Mouse (Mus musculus) lung, postnatal 36 days (tissue): ENCODE results near the gene Hgfac.

Experiments
- DNase-seq: peaks from one replicate; pipeline ENCODE4 v3.0.0; 2022; ENCODE audit warnings: mixed read lengths

Hgfac gene

GRCm38 (mm10) chr5:35042431-35043109 lies 1.3 kb downstream of the Hgfac start:
- no peak for DNase-seq

GRCm38 (mm10) chr5:35043110-35043451 lies 1.8 kb downstream of the Hgfac start:
- peak; percentile 94 for DNase-seq

- no peak for DNase-seq
Observed at GRCm38 (mm10) chr5:35050541-35050940, 9.2 kb downstream of the Hgfac start.

GRCm38 (mm10) chr5:35054628-35055027 lies 13.3 kb downstream of the Hgfac start:
- no peak for DNase-seq

GRCm38 (mm10) chr5:35055076-35055475 lies 13.8 kb downstream of the Hgfac start:
- DNase-seq: peak; percentile 70

- peak; percentile 67 for DNase-seq
Observed at GRCm38 (mm10) chr5:35056604-35057432, 15.5 kb downstream of the Hgfac start, which contains the start of gene Dok7. Gene Dok7, plus strand, starts transcription at chr5:35056766.

- DNase-seq: no peak
Observed at GRCm38 (mm10) chr5:35057582-35057981, 16.3 kb downstream of the Hgfac start.

- no peak for DNase-seq
Observed at GRCm38 (mm10) chr5:35058216-35058615, 16.9 kb downstream of the Hgfac start.

GRCm38 (mm10) chr5:35060098-35060497 lies 18.8 kb downstream of the Hgfac start:
- no peak for DNase-seq

GRCm38 (mm10) chr5:35069841-35070240 lies 28.5 kb downstream of the Hgfac start:
- no peak for DNase-seq

- no peak for DNase-seq
Observed at GRCm38 (mm10) chr5:35070314-35070713, 29.0 kb downstream of the Hgfac start.

GRCm38 (mm10) chr5:35070953-35071352 lies 29.6 kb downstream of the Hgfac start:
- DNase-seq: peak; percentile 10

- DNase-seq: no peak
Observed at GRCm38 (mm10) chr5:35071855-35072254, 30.5 kb downstream of the Hgfac start.

- no peak for DNase-seq
Observed at GRCm38 (mm10) chr5:35073235-35073634, 31.9 kb downstream of the Hgfac start.

- DNase-seq: no peak
Observed at GRCm38 (mm10) chr5:35073992-35074391, 32.7 kb downstream of the Hgfac start.

- no peak for DNase-seq
Observed at GRCm38 (mm10) chr5:35076369-35076768, 35.1 kb downstream of the Hgfac start.

GRCm38 (mm10) chr5:35079101-35079500 lies 37.8 kb downstream of the Hgfac start:
- DNase-seq: no peak

GRCm38 (mm10) chr5:35084913-35085312 lies 43.6 kb downstream of the Hgfac start:
- DNase-seq: no peak

- peak; percentile 82 for DNase-seq
Observed at GRCm38 (mm10) chr5:35088785-35089613, 47.7 kb downstream of the Hgfac start.

- no peak for DNase-seq
Observed at GRCm38 (mm10) chr5:35089614-35089963, 48.3 kb downstream of the Hgfac start.

GRCm38 (mm10) chr5:35091636-35092035 lies 50.3 kb downstream of the Hgfac start:
- no peak for DNase-seq
